Mouse (Mus musculus) spleen, adult 2 months (tissue): ENCODE measurements around the gene Omd. TPM values are rescaled to one million over a fixed set of nuclear protein-coding genes. Genes with fewer than 3 reads are reported as not detected.
"Not testable (repeated sequence)": the region's sequence is repeated elsewhere in the genome, so short reads cannot be mapped to it uniquely, and the experiment has no call there.

Source experiments
- DNase-seq, 2 experiments: peaks; one replicate each; pipeline versions ENCODE4 v3.0.0 to v3.0.0-alpha.2; 2012 to 2021; ENCODE audit warnings: low spot score in 2 of 2, low read depth in 1 of 2
- H3K27ac ChIP-seq: fragments of 200-500 bp; 2 replicates; pipeline ENCODE4 v1.5.1; 2012; ENCODE audit warnings: low read length, inconsistent platforms; ENCODE audit not compliant: insufficient read depth
- H3K27me3 ChIP-seq: fragments of 200-500 bp; 2 replicates; pipeline ENCODE4 v1.6.1; 2012; ENCODE audit warnings: mild to moderate bottlenecking, moderate library complexity, low read length, inconsistent platforms; ENCODE audit not compliant: control insufficient read depth, insufficient read depth
- H3K36me3 ChIP-seq: fragments of 200-500 bp; 2 replicates; pipeline ENCODE4 v1.6.1; 2012; ENCODE audit warnings: mild to moderate bottlenecking, low read length, inconsistent platforms; ENCODE audit not compliant: control insufficient read depth, insufficient read depth
- H3K4me1 ChIP-seq: fragments of 200-500 bp; 2 replicates; pipeline ENCODE4 v1.6.1; 2011; ENCODE audit warnings: inconsistent platforms; ENCODE audit not compliant: control insufficient read depth, insufficient read depth, insufficient read length
- H3K4me3 ChIP-seq: fragments of 200-500 bp; 2 replicates; pipeline ENCODE4 v1.5.1; 2011; ENCODE audit warnings: mild to moderate bottlenecking, inconsistent platforms; ENCODE audit not compliant: insufficient read depth, insufficient read length; ENCODE audit errors: extremely low read depth
- CTCF ChIP-seq: fragments of 200-500 bp; IDR thresholded peaks from 2 replicates; pipeline ENCODE4 v1.5.1; 2011; ENCODE audit warnings: mild to moderate bottlenecking, inconsistent platforms; ENCODE audit not compliant: insufficient read depth, insufficient read length, insufficient replicate concordance; ENCODE audit errors: extremely low read depth
- POLR2A ChIP-seq: fragments of 200-500 bp; IDR thresholded peaks from 2 replicates; pipeline ENCODE4 v1.6.1; 2011; ENCODE audit warnings: low read depth, low read length, inconsistent platforms
- WGBS: fragments of 180-500 bp; shearing (Covaris S2); methylation state at CpG from one replicate; pipeline ENCODE4 v1.1.7; 2018; 5-methylcytosine and 5-hydroxymethylcytosine counted together
- polyA plus RNA-seq: library from polyadenylated mRNA; depleted of rRNA; stranded (reverse); fragments of >200 nt; gene quantifications from 2 replicates; pipeline ENCODE4 v1.2.3, GENCODE M21; 2012

The Omd gene
- polyA plus RNA-seq, 1 experiment: 0.06 TPM

GRCm38 (mm10) chr13:49571418-49571817 is 10.8 kb upstream of the Omd start:
- no peak for DNase-seq
- H3K36me3 ChIP-seq: no peaks in the 10 kb centered on the region
- WGBS: 84% methylated on average over 2 of the region's 2 CpGs
- H3K27ac ChIP-seq: no peak overlapping the region
- no peak overlapping the region for H3K4me3 ChIP-seq
- H3K4me1 ChIP-seq: no peaks in the 10 kb centered on the region
- TF ChIP-seq POLR2A: no peak
- TF ChIP-seq CTCF: no peak
- H3K27me3 ChIP-seq: no peaks in the 10 kb centered on the region

- H3K27ac ChIP-seq: no peak overlapping the region
- H3K4me3 ChIP-seq: no peak overlapping the region
- no peaks in the 10 kb centered on the region for H3K4me1 ChIP-seq
- TF ChIP-seq CTCF (no peak), POLR2A (no peak)
- DNase-seq: no peak
- H3K36me3 ChIP-seq: no peaks in the 10 kb centered on the region
- H3K27me3 ChIP-seq: no peaks in the 10 kb centered on the region
Observed at GRCm38 (mm10) chr13:49583859-49584258, 1.6 kb downstream of the Omd start.

GRCm38 (mm10) chr13:49584307-49585005 is 2.2 kb downstream of the Omd start:
- WGBS: 79% methylated on average over 8 of the region's 8 CpGs
- Histone ChIP-seq H3K4me1 (no peaks in the 10 kb centered on the region), H3K27me3 (no peaks in the 10 kb centered on the region), H3K36me3 (no peaks in the 10 kb centered on the region), H3K27ac (no peak overlapping the region), H3K4me3 (no peak overlapping the region)
- no peak for DNase-seq
- TF ChIP-seq CTCF (no peak), POLR2A (no peak)

- Histone ChIP-seq H3K4me1 (no peaks in the 10 kb centered on the region), H3K4me3 (no peak overlapping the region), H3K27me3 (no peaks in the 10 kb centered on the region), H3K27ac (no peak overlapping the region), H3K36me3 (no peaks in the 10 kb centered on the region)
- no peak for DNase-seq
- TF ChIP-seq POLR2A (no peak), CTCF (no peak)
- 92% methylated on average over 6 of the region's 6 CpGs for WGBS
Observed at GRCm38 (mm10) chr13:49586062-49586461, 3.8 kb downstream of the Omd start.

GRCm38 (mm10) chr13:49602541-49602940 is 20.3 kb downstream of the Omd start:
- not testable (repeated sequence) for H3K27ac ChIP-seq, H3K36me3 ChIP-seq, DNase-seq, H3K4me1 ChIP-seq, H3K4me3 ChIP-seq, H3K27me3 ChIP-seq
- WGBS: 88% methylated on average over 2 of the region's 2 CpGs

- no peak for TF ChIP-seq POLR2A
- no peak for TF ChIP-seq CTCF
Observed at GRCm38 (mm10) chr13:49603603-49604002, 21.3 kb downstream of the Omd start.

GRCm38 (mm10) chr13:49607714-49608113 is 25.5 kb downstream of the Omd start, which contains the start of gene Ogn:
Ogn (plus strand) TSS chr13:49608046.
- no peak for TF ChIP-seq CTCF
- TF ChIP-seq POLR2A: no peak
- 91% methylated on average over 4 of the region's 4 CpGs for WGBS
- H3K27ac ChIP-seq: no peak within 1 kb of the TSS
- H3K4me3 ChIP-seq: no peak within 1 kb of the TSS
- no peaks in the 10 kb centered on the region for H3K4me1 ChIP-seq
- no peaks in the 10 kb centered on the region for H3K36me3 ChIP-seq
- DNase-seq: no peak
- H3K27me3 ChIP-seq: no peaks in the 10 kb centered on the region

More at GRCm38 (mm10) chr13:49603603-49604002, 21.3 kb downstream of the Omd start:
- Histone ChIP-seq H3K36me3 (no peaks in the 10 kb centered on the region), H3K27me3 (no peaks in the 10 kb centered on the region), H3K4me3 (no peak overlapping the region), H3K27ac (no peak overlapping the region), H3K4me1 (no peaks in the 10 kb centered on the region)
- no peak for DNase-seq
